Mouse (Mus musculus): ENCODE data around the gene Daam1.

Daam1 gene

GRCm38 (mm10) chr12:71998653-71999052 is 167.8 kb downstream of the Daam1 start:
- no peak for DNase-seq (ENCODE audit: low spot score in 2 of 2)

- DNase-seq (ENCODE audit: low spot score in 2 of 2), result no peak
These were observed 168.8 kb downstream of the Daam1 start for GRCm38 (mm10) chr12:71999671-72000070.

GRCm38 (mm10) chr12:72001811-72002210 is 170.9 kb downstream of the Daam1 start:
- DNase-seq (ENCODE audit: low spot score in 2 of 2), result no peak

GRCm38 (mm10) chr12:72005307-72005706 is 174.4 kb downstream of the Daam1 start:
- DNase-seq (ENCODE audit: low spot score in 2 of 2), result no peak

- DNase-seq (ENCODE audit: low spot score in 2 of 2), result no peak
These were observed 176.8 kb downstream of the Daam1 start for GRCm38 (mm10) chr12:72007656-72008055.

- DNase-seq (ENCODE audit: low spot score in 2 of 2), result no peak
These were observed 178.4 kb downstream of the Daam1 start for GRCm38 (mm10) chr12:72009051-72009902.

GRCm38 (mm10) chr12:72011404-72011803 is 180.5 kb downstream of the Daam1 start:
- DNase-seq (ENCODE audit: low spot score in 2 of 2), result no peak

- no peak for DNase-seq (ENCODE audit: low spot score in 2 of 2)
These were observed 181.2 kb downstream of the Daam1 start for GRCm38 (mm10) chr12:72012126-72012525.

- DNase-seq (ENCODE audit: low spot score in 2 of 2), result no peak
These were observed 183.0 kb downstream of the Daam1 start for GRCm38 (mm10) chr12:72013711-72014354.

- no peak for DNase-seq (ENCODE audit: low spot score in 2 of 2)
These were observed 183.5 kb downstream of the Daam1 start for GRCm38 (mm10) chr12:72014355-72014776.

- DNase-seq (ENCODE audit: low spot score in 2 of 2), result no peak
These were observed 184.4 kb downstream of the Daam1 start for GRCm38 (mm10) chr12:72015296-72015695.

- no peak for DNase-seq (ENCODE audit: low spot score in 2 of 2)
These were observed 189.4 kb downstream of the Daam1 start for GRCm38 (mm10) chr12:72020285-72020684.

GRCm38 (mm10) chr12:72021543-72021942 is 190.7 kb downstream of the Daam1 start:
- no peak for DNase-seq (ENCODE audit: low spot score in 2 of 2)

- DNase-seq (ENCODE audit: low spot score in 2 of 2), result no peak
These were observed 191.9 kb downstream of the Daam1 start for GRCm38 (mm10) chr12:72022790-72023189.

GRCm38 (mm10) chr12:72023572-72023971 is 192.7 kb downstream of the Daam1 start:
- DNase-seq (ENCODE audit: low spot score in 2 of 2), result no peak

- no peak for DNase-seq (ENCODE audit: low spot score in 2 of 2)
These were observed 194.5 kb downstream of the Daam1 start for GRCm38 (mm10) chr12:72025275-72025795.

GRCm38 (mm10) chr12:72031171-72031570 is 200.3 kb downstream of the Daam1 start:
- DNase-seq (ENCODE audit: low spot score in 2 of 2), result no peak

GRCm38 (mm10) chr12:72031794-72032193 is 200.9 kb downstream of the Daam1 start:
- DNase-seq (ENCODE audit: low spot score in 2 of 2), result no peak

- DNase-seq (ENCODE audit: low spot score in 2 of 2), result no peak
These were observed 205.3 kb downstream of the Daam1 start for GRCm38 (mm10) chr12:72036097-72036661.

- DNase-seq (ENCODE audit: low spot score in 2 of 2), result no peak
These were observed 206.2 kb downstream of the Daam1 start for GRCm38 (mm10) chr12:72037049-72037448.

- DNase-seq (ENCODE audit: low spot score in 2 of 2), result no peak
These were observed 208.0 kb downstream of the Daam1 start for GRCm38 (mm10) chr12:72038866-72039265.

- DNase-seq (ENCODE audit: low spot score in 2 of 2), result no peak
These were observed 208.6 kb downstream of the Daam1 start for GRCm38 (mm10) chr12:72039501-72039900.
